Mouse (Mus musculus) heart, postnatal 36 days (tissue): Measurements from ENCODE around the gene Cdk15. TPM values are rescaled to one million over a fixed set of nuclear protein-coding genes. Genes with fewer than 3 reads are reported as not detected.

Experiments
- DNase-seq, 2 experiments: peaks; one replicate each; pipeline ENCODE4 v3.0.0; 2021 to 2022
- intact Hi-C: fragments of 180-260 bp; cut with DNase I; formaldehyde crosslinking; loops from one replicate; pipeline ENCODE4 v1.15.1; 2025
- total RNA-seq, 2 experiments: library from RNA; stranded (reverse); gene quantifications; 2 replicates each; pipeline ENCODE4 v1.2.3; 2021

The Cdk15 gene
- total RNA-seq, 2 experiments from 2014 or later, result not detected

- intact Hi-C loops, result no loop called here
- peak in 1 of 2 experiments; percentile 11 for DNase-seq
Observed at GRCm38 (mm10) chr1:59269951-59270689, 13.4 kb downstream of the Cdk15 start.

GRCm38 (mm10) chr1:59272189-59272588 lies 15.5 kb downstream of the Cdk15 start:
- intact Hi-C loops, result no loop called here
- DNase-seq, result no peak

GRCm38 (mm10) chr1:59285880-59286279 lies 29.2 kb downstream of the Cdk15 start:
- intact Hi-C loops, result no loop called here
- DNase-seq, result no peak

GRCm38 (mm10) chr1:59286316-59286850 lies 29.7 kb downstream of the Cdk15 start:
- intact Hi-C loops, result no loop called here
- DNase-seq, result no peak

GRCm38 (mm10) chr1:59287733-59288132 lies 31.0 kb downstream of the Cdk15 start:
- intact Hi-C loops, result no loop called here
- no peak for DNase-seq

GRCm38 (mm10) chr1:59291652-59292051 lies 34.9 kb downstream of the Cdk15 start:
- no peak for DNase-seq
- intact Hi-C loops, result no loop called here

- no peak for DNase-seq
- intact Hi-C loops, result no loop called here
Observed at GRCm38 (mm10) chr1:59295769-59296168, 39.1 kb downstream of the Cdk15 start.

GRCm38 (mm10) chr1:59297167-59297566 lies 40.5 kb downstream of the Cdk15 start:
- intact Hi-C loops, result no loop called here
- DNase-seq, result no peak

- DNase-seq, result no peak
- intact Hi-C loops, result no loop called here
Observed at GRCm38 (mm10) chr1:59298491-59299090, 41.9 kb downstream of the Cdk15 start.

GRCm38 (mm10) chr1:59307310-59307709 lies 50.6 kb downstream of the Cdk15 start:
- DNase-seq, result no peak
- intact Hi-C loops, result no loop called here

GRCm38 (mm10) chr1:59311292-59311885 lies 54.7 kb downstream of the Cdk15 start:
- no peak for DNase-seq
- intact Hi-C loops, result no loop called here

GRCm38 (mm10) chr1:59312187-59313153 lies 55.8 kb downstream of the Cdk15 start:
- intact Hi-C loops, result no loop called here
- DNase-seq, result no peak

- intact Hi-C loops, result no loop called here
- DNase-seq, result no peak
Observed at GRCm38 (mm10) chr1:59313154-59313940, 56.6 kb downstream of the Cdk15 start.

GRCm38 (mm10) chr1:59315057-59315807 lies 58.5 kb downstream of the Cdk15 start:
- no peak for DNase-seq
- intact Hi-C loops, result loop anchor here (5.0 kb wide), 1 partner anchor 167 kb away; the partner anchor contains the start of gene Fzd7

- peak; percentile 14 to 16 for DNase-seq
- intact Hi-C loops, result loop anchor here (1.0 to 5.0 kb wide), 3 partner anchors 166 to 307 kb away; partner anchors contain the start of gene Fzd7
Observed at GRCm38 (mm10) chr1:59316031-59316385, 59.3 kb downstream of the Cdk15 start.

- intact Hi-C loops, result loop anchor here (1.0 to 5.0 kb wide), 3 partner anchors 166 to 307 kb away; partner anchors contain the start of gene Fzd7
- DNase-seq, result peak; percentile 7 to 23
Observed at GRCm38 (mm10) chr1:59316386-59317051, 59.8 kb downstream of the Cdk15 start.

GRCm38 (mm10) chr1:59317397-59317796 lies 60.7 kb downstream of the Cdk15 start:
- intact Hi-C loops, result loop anchor here (5.0 kb wide), 1 partner anchor 165 kb away; the partner anchor contains the start of gene Fzd7
- DNase-seq, result no peak

GRCm38 (mm10) chr1:59318878-59319277 lies 62.2 kb downstream of the Cdk15 start:
- intact Hi-C loops, result loop anchor here (5.0 kb wide), 1 partner anchor 163 kb away; the partner anchor contains the start of gene Fzd7
- DNase-seq, result no peak
